Mouse (Mus musculus): ENCODE data around the gene Nacc1. TPM values are rescaled to one million over a fixed set of nuclear protein-coding genes. Genes with fewer than 3 reads are reported as not detected.
"Not testable (repeated sequence)": the region's sequence is repeated elsewhere in the genome, so short reads cannot be mapped to it uniquely, and the experiment has no call there.

Nacc1 gene
- polyA plus RNA-seq, 1 experiment, result 71.5 TPM

GRCm38 (mm10) chr8:84629586-84629985, 58.1 kb downstream of the Nacc1 start:
- no peak for DNase-seq (ENCODE audit: low read depth, low spot score)
- 77% methylated on average over 11 of the region's 11 CpGs for WGBS

- not testable (repeated sequence) for DNase-seq (ENCODE audit: low read depth, low spot score)
- WGBS, result 82% methylated on average over 4 of the region's 4 CpGs
Observed at GRCm38 (mm10) chr8:84623425-84623824, 64.2 kb downstream of the Nacc1 start.

- WGBS, result 78% methylated on average over 8 of the region's 8 CpGs
- no peak for DNase-seq (ENCODE audit: low read depth, low spot score)
Observed at GRCm38 (mm10) chr8:84621102-84621625, 66.5 kb downstream of the Nacc1 start.

Other genes starting within 250 kb of the Nacc1 start
- gene Ier2, start 25.0 kb downstream of the Nacc1 start, polyA plus RNA-seq (2012; rRNA removed), result 28.1 and 39.5 TPM in 2 replicates
- gene Trmt1, start 1.6 kb downstream of the Nacc1 start, polyA plus RNA-seq (2012; rRNA removed), result 58.1 and 68.2 TPM in 2 replicates
- 6.6 and 7.1 TPM in 2 replicates for gene Lyl1, start 13.6 kb upstream of the Nacc1 start, polyA plus RNA-seq (2012; rRNA removed)
- gene G430095P16Rik, start 35.1 kb upstream of the Nacc1 start, polyA plus RNA-seq (2012; rRNA removed), result 0.12 and 0.18 TPM in 2 replicates
- 14.5 and 15.4 TPM in 2 replicates for gene Nfix, start 112.5 kb upstream of the Nacc1 start, polyA plus RNA-seq (2012; rRNA removed)
- 1.9 and 3.0 TPM in 2 replicates for gene Dand5, start 135.0 kb upstream of the Nacc1 start, polyA plus RNA-seq (2012; rRNA removed)
- 13.4 and 22.8 TPM in 2 replicates for gene Gadd45gip1, start 143.7 kb upstream of the Nacc1 start, polyA plus RNA-seq (2012; rRNA removed)
- 49.3 and 65.9 TPM in 2 replicates for gene Rad23a, start 152.8 kb upstream of the Nacc1 start, polyA plus RNA-seq (2012; rRNA removed)
- gene Calr, start 159.1 kb upstream of the Nacc1 start, polyA plus RNA-seq (2012; rRNA removed), result 402 and 404 TPM in 2 replicates
- 50.9 and 54.2 TPM in 2 replicates for gene Farsa, start 169.1 kb upstream of the Nacc1 start, polyA plus RNA-seq (2012; rRNA removed)
- gene Syce2, start 184.2 kb upstream of the Nacc1 start, polyA plus RNA-seq (2012; rRNA removed), result 3.5 and 5.5 TPM in 2 replicates
- gene Gcdh, start 206.1 kb upstream of the Nacc1 start, polyA plus RNA-seq (2012; rRNA removed), result 38.6 and 64.2 TPM in 2 replicates
- gene Klf1, start 214.1 kb upstream of the Nacc1 start, polyA plus RNA-seq (2012; rRNA removed), result 0.38 and 0.43 TPM in 2 replicates
- 8.4 and 8.7 TPM in 2 replicates for gene Dnase2a, start 220.7 kb upstream of the Nacc1 start, polyA plus RNA-seq (2012; rRNA removed)
- 0.36 and 0.49 TPM in 2 replicates for gene Mast1, start 249.5 kb upstream of the Nacc1 start, polyA plus RNA-seq (2012; rRNA removed)

Data from large intestine, adult 2 months (tissue).